Mouse (Mus musculus): ENCODE measurements around the gene Gm21095.
"Not testable (repeated sequence)": the region's sequence is repeated elsewhere in the genome, so short reads cannot be mapped to it uniquely, and the experiment has no call there.

Gene Gm21095

GRCm38 (mm10) chrY:84096979-84097378 is at the start of gene Gm21095:
Gm21095 (plus strand) TSS chrY:84097279.
- not testable (repeated sequence) for H3K36me3 ChIP-seq (ENCODE audit: control insufficient read depth, insufficient read depth, low read length, poor library complexity, severe bottlenecking); DNase-seq (ENCODE audit: low read depth, low spot score); H3K27me3 ChIP-seq (ENCODE audit: control insufficient read depth, insufficient read depth, low read length, poor library complexity, severe bottlenecking)

Data from splenic B cell, adult 2 months (primary cell).